Mouse (Mus musculus) CH12.LX (cell line): ENCODE measurements around the gene Kpnb1.

Experiments
- CTCF ChIP-seq, 2 experiments: IDR thresholded peaks in 1 of 2; conservative IDR thresholded peaks in 1 of 2; 2 replicates each; pipeline ENCODE4 v1.5.1; 2011 to 2012; ENCODE audit warnings: low read depth in 2 of 2, low read length in 2 of 2, improper control_type of control experiment in 1 of 2, inconsistent platforms in 1 of 2, mild to moderate bottlenecking in 1 of 2, moderate library complexity in 1 of 2
- EP300 ChIP-seq: IDR thresholded peaks from 2 replicates; pipeline ENCODE4 v1.6.1; 2011; ENCODE audit warnings: low read length, improper control_type of control experiment
- GABPA ChIP-seq: IDR thresholded peaks from 2 replicates; pipeline ENCODE4 v1.6.1; 2012; ENCODE audit warnings: low read depth, low read length, improper control_type of control experiment, inconsistent platforms; ENCODE audit not compliant: insufficient replicate concordance
- POLR2A ChIP-seq: IDR thresholded peaks from 2 replicates; pipeline ENCODE4 v1.6.1; 2011; ENCODE audit warnings: low read depth, mild to moderate bottlenecking, improper control_type of control experiment, low read length
- SIN3A ChIP-seq: IDR thresholded peaks from 2 replicates; pipeline ENCODE4 v1.6.1; 2012; ENCODE audit warnings: low read length, improper control_type of control experiment, inconsistent platforms

- TF ChIP-seq EP300 (0 out of 2 replicates have a peak, but pooled peaks have one; percentile 3), CTCF (conservative IDR thresholded peaks at IDR 0.05 in 1 of 2, IDR thresholded peaks at IDR 0.05 in 1 of 2; ENCODE audit: low read depth in 2 of 2, low read length in 2 of 2) (no peak), POLR2A (0 out of 2 replicates have a peak, but pooled peaks have one; percentile 15), SIN3A (0 out of 2 replicates have a peak, but pooled peaks have one; percentile 3), GABPA (no peak)
Measured at GRCm38 (mm10) chr11:97132185-97132584, 55.5 kb downstream of the Kpnb1 start.
